In the genomic region with DNA sequence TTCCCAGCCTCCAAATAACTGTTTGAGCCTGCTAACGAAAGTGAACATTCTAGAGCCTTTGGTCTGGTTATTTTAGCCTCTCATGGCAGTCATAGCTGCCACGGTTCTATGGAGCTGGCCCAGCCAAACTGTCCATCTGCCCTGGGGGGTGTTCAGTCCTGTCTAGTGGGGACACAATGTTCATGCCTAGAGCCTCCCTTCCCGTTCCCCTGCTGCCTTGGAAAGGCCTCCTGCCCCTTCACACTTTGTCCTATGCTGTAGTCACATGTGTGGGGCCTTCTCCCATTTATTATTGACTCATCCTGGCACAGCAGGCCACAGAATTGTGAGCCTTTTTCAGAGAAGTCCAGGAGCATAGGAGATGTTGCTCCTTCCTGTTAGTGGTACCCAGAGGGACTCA, we compare ENCODE assay signal across 26 mouse cellular contexts. TPM values are rescaled to one million over a fixed set of nuclear protein-coding genes. Genes with fewer than 3 reads are reported as not detected.
A peak's percentile ranks its signal among the peaks of the same experiment; 100 is the strongest.
DNase-seq lines count a peak whose midpoint lies in the region; ATAC-seq lines count a peak whose summit lies in the region.
"Had no signal": no experiment of that assay in that cellular context is flagged by ENCODE, and none has a peak within 500 bp of the region (broad histone marks: within the 10 kb centered on the region; RNA-seq: fewer than 3 reads in every experiment).

No protein-coding gene starts in this region.

- no peak for ATAC-seq in heart, embryonic 13.5 days (ENCODE audit: extremely low read depth, insufficient number of reproducible peaks, low FRiP score, low TSS enrichment)
- no peak for ATAC-seq in midbrain, embryonic 11.5 days (ENCODE audit: low FRiP score)
- no peak for ATAC-seq in midbrain, embryonic 14.5 days (ENCODE audit: low FRiP score, low TSS enrichment)
- ATAC-seq: activated CD4-positive, CD25-positive, alpha-beta regulatory T cell, adult 4 months; forebrain, postnatal 0 days; midbrain, embryonic 16.5 days had no signal

- no peak overlapping the region for H3K4me3 ChIP-seq in heart, embryonic 13.5 days
- H3K4me3 ChIP-seq in midbrain, embryonic 11.5 days (ENCODE audit: low read depth, low read length): no peak overlapping the region
- no peak overlapping the region for H3K4me3 ChIP-seq in midbrain, embryonic 14.5 days (replicated peaks; ENCODE audit: low read depth, low read length)
- H3K4me3 ChIP-seq: embryonic facial prominence, embryonic 12.5 days; erythroblast, embryonic 14.5 days; hindbrain, embryonic 12.5 days; limb, embryonic 13.5 days; liver, embryonic 13.5 days; megakaryocyte, embryonic 14.5 days; myocyte; neural tube, embryonic 13.5 days had no signal

- H3K9me3 ChIP-seq in heart, embryonic 13.5 days: no peaks in the 10 kb centered on the region
- no peaks in the 10 kb centered on the region for H3K9me3 ChIP-seq in midbrain, embryonic 11.5 days (ENCODE audit: control insufficient read depth, low read length)
- no peaks in the 10 kb centered on the region for H3K9me3 ChIP-seq in midbrain, embryonic 14.5 days (ENCODE audit: control insufficient read depth, low read length)
- H3K9me3 ChIP-seq: embryonic facial prominence, embryonic 12.5 days; hindbrain, embryonic 12.5 days; limb, embryonic 13.5 days; liver, embryonic 13.5 days; megakaryocyte, embryonic 14.5 days; neural tube, embryonic 13.5 days had no signal

- peak; percentile 52 to 55 for DNase-seq in cerebellum, postnatal 25 days
- DNase-seq in cerebellum, postnatal 14 days: no peak
- DNase-seq in heart, adult 11 months: no peak
- DNase-seq in midbrain, embryonic 11.5 days (ENCODE audit: low spot score, missing footprints): peak; percentile 35
- no peak for DNase-seq in midbrain, embryonic 14.5 days
- DNase-seq in retina, embryonic 14.5 days (ENCODE audit: low spot score): no peak
- DNase-seq: adrenal gland, postnatal 10 days; forebrain, postnatal 0 days; gastrocnemius, postnatal 36 days; heart, postnatal 10 days; kidney, adult 9 months; kidney, postnatal 4 days; layer of hippocampus, adult 9-11 months; liver, embryonic 13.5 days; lung, embryonic 14.5 days had no signal

- H3K4me1 ChIP-seq in heart, embryonic 13.5 days: peaks cover 62% of the 10 kb centered on the region
- H3K4me1 ChIP-seq in midbrain, embryonic 11.5 days (ENCODE audit: control insufficient read depth, insufficient read depth, low read length): peaks cover 15% of the 10 kb centered on the region; the same call in 1 of the 2 replicates
- H3K4me1 ChIP-seq in midbrain, embryonic 14.5 days (ENCODE audit: control insufficient read depth, insufficient read depth, low read length): peaks cover 21% of the 10 kb centered on the region

- H3K27ac ChIP-seq in heart, embryonic 13.5 days (replicated peaks): no peak overlapping the region
- no peak overlapping the region for H3K27ac ChIP-seq in midbrain, embryonic 11.5 days (ENCODE audit: low read depth, low read length)
- no peak overlapping the region for H3K27ac ChIP-seq in midbrain, embryonic 14.5 days (replicated peaks; ENCODE audit: low read depth, low read length)
- H3K27ac ChIP-seq: embryonic facial prominence, embryonic 12.5 days; hindbrain, embryonic 12.5 days; limb, embryonic 13.5 days; liver, embryonic 13.5 days; neural tube, embryonic 13.5 days had no signal

- 0 out of 2 replicates have a peak overlapping the region, but pooled peaks have one; percentile 61 for H3K9ac ChIP-seq in heart, embryonic 13.5 days
- H3K9ac ChIP-seq in midbrain, embryonic 11.5 days (ENCODE audit: low read length): no peak overlapping the region
- H3K9ac ChIP-seq in midbrain, embryonic 14.5 days (replicated peaks; ENCODE audit: low read length): no peak overlapping the region
- H3K9ac ChIP-seq: embryonic facial prominence, embryonic 12.5 days; forebrain, postnatal 0 days; hindbrain, embryonic 12.5 days; liver, embryonic 13.5 days; lung, embryonic 14.5 days; neural tube, embryonic 13.5 days had no signal

- no peak overlapping the region for H3K4me2 ChIP-seq in heart, embryonic 13.5 days
- no peak overlapping the region for H3K4me2 ChIP-seq in midbrain, embryonic 11.5 days
- H3K4me2 ChIP-seq in midbrain, embryonic 14.5 days (ENCODE audit: low read length): no peak overlapping the region
- H3K4me2 ChIP-seq: embryonic facial prominence, embryonic 12.5 days; hindbrain, embryonic 12.5 days; limb, embryonic 13.5 days; liver, embryonic 13.5 days; lung, embryonic 14.5 days; neural tube, embryonic 13.5 days had no signal

- peaks cover 76% of the 10 kb centered on the region for H3K36me3 ChIP-seq in heart, embryonic 13.5 days
- peaks cover 11% of the 10 kb centered on the region; the same call in 1 of the 2 replicates for H3K36me3 ChIP-seq in midbrain, embryonic 11.5 days (ENCODE audit: control insufficient read depth, insufficient read depth, low read length)
- H3K36me3 ChIP-seq in midbrain, embryonic 14.5 days (ENCODE audit: control insufficient read depth, insufficient read depth, low read length): peaks cover 46% of the 10 kb centered on the region

- H3K27me3 ChIP-seq in heart, embryonic 13.5 days (replicated peaks): no peaks in the 10 kb centered on the region
- no peaks in the 10 kb centered on the region for H3K27me3 ChIP-seq in midbrain, embryonic 11.5 days (ENCODE audit: control insufficient read depth, insufficient read depth, low read length)
- H3K27me3 ChIP-seq in midbrain, embryonic 14.5 days (ENCODE audit: control insufficient read depth, insufficient read depth, low read length): no peaks in the 10 kb centered on the region
- H3K27me3 ChIP-seq: embryonic facial prominence, embryonic 12.5 days; hindbrain, embryonic 12.5 days; limb, embryonic 13.5 days; liver, embryonic 13.5 days; megakaryocyte, embryonic 14.5 days; neural tube, embryonic 13.5 days had no signal

- 80% methylated on average over 3 of the region's 3 CpGs for WGBS in heart, embryonic 13.5 days
- WGBS in midbrain, embryonic 11.5 days: 85% methylated on average over 3 of the region's 3 CpGs
- WGBS in midbrain, embryonic 14.5 days: 84% methylated on average over 3 of the region's 3 CpGs

RNA-seq across cellular contexts. Expression of gene Cnnm3, which starts 6.6 kb away (rescaled TPM):
- polyA plus RNA-seq in heart, embryonic 13.5 days (2015; fragmentation: Nextera tagmentation; extraction: Ambion mirVana): 2.0 and 2.4 TPM in 2 replicates
- polyA plus RNA-seq in midbrain, embryonic 11.5 days (2014; fragmentation: Nextera tagmentation; extraction: Ambion mirVana): 3.7 and 4.3 TPM in 2 replicates
- polyA plus RNA-seq in midbrain, embryonic 14.5 days (2014; fragmentation: Nextera tagmentation; extraction: Ambion mirVana): 6.5 and 7.6 TPM in 2 replicates

RNA-seq across cellular contexts. Expression of gene Ankrd23, which starts 18.4 kb away (rescaled TPM):
- polyA plus RNA-seq in heart, embryonic 13.5 days (2015; fragmentation: Nextera tagmentation; extraction: Ambion mirVana): 17.7 and 20.1 TPM in 2 replicates
- 6.0 TPM in 2 replicates for polyA plus RNA-seq in midbrain, embryonic 11.5 days (2014; fragmentation: Nextera tagmentation; extraction: Ambion mirVana)
- 10.4 and 10.5 TPM in 2 replicates for polyA plus RNA-seq in midbrain, embryonic 14.5 days (2014; fragmentation: Nextera tagmentation; extraction: Ambion mirVana)

RNA-seq across cellular contexts. Expression of gene Gm42417, which starts 21.0 kb away (rescaled TPM):
- not detected in 2 replicates for polyA plus RNA-seq in heart, embryonic 13.5 days (2015; fragmentation: Nextera tagmentation; extraction: Ambion mirVana)
- polyA plus RNA-seq in midbrain, embryonic 11.5 days (2014; fragmentation: Nextera tagmentation; extraction: Ambion mirVana): not detected in 2 replicates
- polyA plus RNA-seq in midbrain, embryonic 14.5 days (2014; fragmentation: Nextera tagmentation; extraction: Ambion mirVana): not detected in 2 replicates
- polyA plus RNA-seq: erythroblast, embryonic 14.5 days; hindbrain, embryonic 12.5 days; liver, embryonic 13.5 days; lung, embryonic 14.5 days; spleen, adult 2 months had no signal

RNA-seq across cellular contexts. Expression of gene Ankrd39, which starts 29.0 kb away (rescaled TPM):
- polyA plus RNA-seq in heart, embryonic 13.5 days (2015; fragmentation: Nextera tagmentation; extraction: Ambion mirVana): 23.6 and 27.2 TPM in 2 replicates
- polyA plus RNA-seq in midbrain, embryonic 11.5 days (2014; fragmentation: Nextera tagmentation; extraction: Ambion mirVana): 12.3 and 14.0 TPM in 2 replicates
- polyA plus RNA-seq in midbrain, embryonic 14.5 days (2014; fragmentation: Nextera tagmentation; extraction: Ambion mirVana): 22.3 and 28.5 TPM in 2 replicates

RNA-seq across cellular contexts. Expression of gene Sema4c, which starts 39.9 kb away (rescaled TPM):
- polyA plus RNA-seq in heart, embryonic 13.5 days (2015; fragmentation: Nextera tagmentation; extraction: Ambion mirVana): 10.0 and 10.2 TPM in 2 replicates
- polyA plus RNA-seq in midbrain, embryonic 11.5 days (2014; fragmentation: Nextera tagmentation; extraction: Ambion mirVana): 3.1 and 3.4 TPM in 2 replicates
- polyA plus RNA-seq in midbrain, embryonic 14.5 days (2014; fragmentation: Nextera tagmentation; extraction: Ambion mirVana): 4.7 and 8.7 TPM in 2 replicates

Comparison
In these comparisons a context has a peak if more than half of its experiments do, and no peak if none do; other contexts are left out.
1. DNase-seq: peak in cerebellum, postnatal 25 days (2 of 2) and midbrain, embryonic 11.5 days (single experiment); none in cerebellum, postnatal 14 days (0 of 2), heart, adult 11 months (single experiment), midbrain, embryonic 14.5 days (single experiment) and retina, embryonic 14.5 days (single experiment).